Mouse (Mus musculus): ENCODE measurements around the gene Gm8298. TPM values are rescaled to one million over a fixed set of nuclear protein-coding genes. Genes with fewer than 3 reads are reported as not detected.

Gm8298 gene
- polyA plus RNA-seq, 1 experiment from 2014 or later = not detected

Other genes starting within 250 kb of the Gm8298 start
- gene Gm5538, start 131.3 kb upstream of the Gm8298 start, polyA plus RNA-seq (2014; fragmentation: Nextera tagmentation; extraction: Ambion mirVana) = not detected in 2 replicates
- gene C130079G13Rik, start 64.2 kb downstream of the Gm8298 start, polyA plus RNA-seq (2014; fragmentation: Nextera tagmentation; extraction: Ambion mirVana) = not detected in 2 replicates
- gene Aadacl2, start 145.7 kb downstream of the Gm8298 start, polyA plus RNA-seq (2014; fragmentation: Nextera tagmentation; extraction: Ambion mirVana) = not detected in 2 replicates
- 57.7 and 64.2 TPM in 2 replicates for gene Aadac, start 164.7 kb downstream of the Gm8298 start, polyA plus RNA-seq (2014; fragmentation: Nextera tagmentation; extraction: Ambion mirVana)
- gene Sucnr1, start 220.8 kb downstream of the Gm8298 start, polyA plus RNA-seq (2014; fragmentation: Nextera tagmentation; extraction: Ambion mirVana) = not detected in 2 replicates

Measured in liver, embryonic 11.5 days (tissue).